Mouse (Mus musculus) CH12.LX (cell line): Measurements from ENCODE around the gene Gm1113. TPM values are rescaled to one million over a fixed set of nuclear protein-coding genes. Genes with fewer than 3 reads are reported as not detected.

Experiments used
- DNase-seq: peaks from one replicate; pipeline ENCODE4 v3.0.0-alpha.2; 2013; ENCODE audit errors: extremely low read depth
- H3K27ac ChIP-seq: 2 replicates; pipeline ENCODE4 v1.5.1; 2012; ENCODE audit warnings: low read depth, mild to moderate bottlenecking, control low read depth, moderate library complexity; ENCODE audit not compliant: insufficient read depth
- H3K27me3 ChIP-seq: replicated peaks from 2 replicates; pipeline ENCODE3; 2012; ENCODE audit warnings: inconsistent platforms
- H3K36me3 ChIP-seq, 2 experiments: replicated peaks in 1 of 2; 2 replicates each; pipeline versions ENCODE3 to v1.6.1; 2012; ENCODE audit warnings: inconsistent platforms in 1 of 2, low read length in 1 of 2, mild to moderate bottlenecking in 1 of 2, mixed read lengths in 1 of 2, moderate library complexity in 1 of 2; ENCODE audit not compliant: control insufficient read depth in 1 of 2, insufficient read depth in 1 of 2
- H3K4me1 ChIP-seq, 2 experiments: 2 replicates each; pipeline ENCODE4 v1.6.1; 2012; ENCODE audit warnings: inconsistent platforms in 1 of 2, moderate library complexity in 1 of 2; ENCODE audit not compliant: insufficient read depth in 2 of 2, control insufficient read depth in 1 of 2
- H3K4me2 ChIP-seq: 2 replicates; pipeline ENCODE4 v1.6.1; 2012; ENCODE audit warnings: low read depth, mild to moderate bottlenecking, control low read depth; ENCODE audit not compliant: poor library complexity, insufficient read depth, severe bottlenecking
- H3K4me3 ChIP-seq, 3 experiments: fragments of 150-350 bp in 1 of 3; sonication (generic) in 1 of 3; replicated peaks in 1 of 3; 2 replicates each; pipeline versions ENCODE3 to v1.5.1; 2011 to 2012; ENCODE audit warnings: low read depth in 2 of 3, low read length in 2 of 3, mild to moderate bottlenecking in 2 of 3, moderate library complexity in 2 of 3, control low read depth in 1 of 3, improper control_type of control experiment in 1 of 3, inconsistent platforms in 1 of 3, mixed read lengths in 1 of 3; ENCODE audit not compliant: poor library complexity in 1 of 3
- H3K79me2 ChIP-seq: replicated peaks from 2 replicates; pipeline ENCODE4 v1.6.1; 2012; ENCODE audit warnings: mild to moderate bottlenecking, moderate library complexity; ENCODE audit not compliant: control insufficient read depth, poor library complexity, insufficient read depth, severe bottlenecking; ENCODE audit errors: extremely low read depth
- H3K9ac ChIP-seq: 2 replicates; pipeline ENCODE4 v1.6.1; 2012; ENCODE audit warnings: low read depth, mild to moderate bottlenecking, control low read depth, moderate library complexity; ENCODE audit not compliant: insufficient read depth
- H3K9me3 ChIP-seq: replicated peaks from 2 replicates; pipeline ENCODE3; 2012; ENCODE audit warnings: low read length, inconsistent platforms, mixed read lengths
- BHLHE40 ChIP-seq: IDR thresholded peaks from 2 replicates; pipeline ENCODE4 v1.6.1; 2011; ENCODE audit warnings: mild to moderate bottlenecking, low read depth, low read length, improper control_type of control experiment
- CHD1 ChIP-seq: IDR thresholded peaks from 2 replicates; pipeline ENCODE4 v1.6.1; 2012; ENCODE audit warnings: low read depth, low read length, improper control_type of control experiment, inconsistent platforms
- CTCF ChIP-seq, 2 experiments: IDR thresholded peaks in 1 of 2; conservative IDR thresholded peaks in 1 of 2; 2 replicates each; pipeline ENCODE4 v1.5.1; 2011 to 2012; ENCODE audit warnings: low read depth in 2 of 2, low read length in 2 of 2, improper control_type of control experiment in 1 of 2, inconsistent platforms in 1 of 2, mild to moderate bottlenecking in 1 of 2, moderate library complexity in 1 of 2
- E2F4 ChIP-seq: IDR thresholded peaks from 2 replicates; pipeline ENCODE4 v1.6.1; 2011; ENCODE audit warnings: low read depth, low read length, improper control_type of control experiment; ENCODE audit not compliant: insufficient replicate concordance
- ELF1 ChIP-seq: IDR thresholded peaks from 2 replicates; pipeline ENCODE4 v1.6.1; 2014; ENCODE audit warnings: low read depth, mild to moderate bottlenecking, inconsistent platforms, low read length, improper control_type of control experiment
- EP300 ChIP-seq: IDR thresholded peaks from 2 replicates; pipeline ENCODE4 v1.6.1; 2011; ENCODE audit warnings: low read length, improper control_type of control experiment
- GABPA ChIP-seq: IDR thresholded peaks from 2 replicates; pipeline ENCODE4 v1.6.1; 2012; ENCODE audit warnings: low read depth, low read length, improper control_type of control experiment, inconsistent platforms; ENCODE audit not compliant: insufficient replicate concordance
- HCFC1 ChIP-seq: IDR thresholded peaks from 2 replicates; pipeline ENCODE4 v1.6.1; 2012; ENCODE audit warnings: low read depth, mild to moderate bottlenecking, inconsistent platforms, low read length, improper control_type of control experiment
- IRF4 ChIP-seq: IDR thresholded peaks from 2 replicates; pipeline ENCODE4 v1.6.1; 2014; ENCODE audit warnings: low read depth, mild to moderate bottlenecking, inconsistent platforms, low read length, improper control_type of control experiment
- JUN ChIP-seq: IDR thresholded peaks from 2 replicates; pipeline ENCODE4 v1.6.1; 2011; ENCODE audit warnings: low read depth, mild to moderate bottlenecking, low read length, improper control_type of control experiment, moderate library complexity; ENCODE audit not compliant: insufficient read depth
- KAT2A ChIP-seq: IDR thresholded peaks from 2 replicates; pipeline ENCODE4 v1.6.1; 2012; ENCODE audit warnings: low read length, improper control_type of control experiment, inconsistent platforms; ENCODE audit not compliant: insufficient replicate concordance
- MAFK ChIP-seq: IDR thresholded peaks from 2 replicates; pipeline ENCODE4 v1.6.1; 2011; ENCODE audit warnings: low read length, improper control_type of control experiment; ENCODE audit not compliant: insufficient replicate concordance
- MAX ChIP-seq: IDR thresholded peaks from 2 replicates; pipeline ENCODE4 v1.6.1; 2011; ENCODE audit warnings: low read length, improper control_type of control experiment
- MAZ ChIP-seq: IDR thresholded peaks from 2 replicates; pipeline ENCODE4 v1.6.1; 2012; ENCODE audit warnings: low read depth, mild to moderate bottlenecking, inconsistent platforms, low read length, improper control_type of control experiment, moderate library complexity
- MYC ChIP-seq: IDR thresholded peaks from 2 replicates; pipeline ENCODE4 v1.6.1; 2011; ENCODE audit warnings: low read depth, mild to moderate bottlenecking, improper control_type of control experiment, low read length
- NELFE ChIP-seq: IDR thresholded peaks from 2 replicates; pipeline ENCODE4 v1.6.1; 2011; ENCODE audit warnings: low read depth, low read length, improper control_type of control experiment
- PAX5 ChIP-seq: IDR thresholded peaks from 2 replicates; pipeline ENCODE4 v1.6.1; 2012; ENCODE audit warnings: low read length, inconsistent platforms, mixed read lengths
- POLR2A ChIP-seq: IDR thresholded peaks from 2 replicates; pipeline ENCODE4 v1.6.1; 2011; ENCODE audit warnings: low read depth, mild to moderate bottlenecking, improper control_type of control experiment, low read length
- POLR2AphosphoS2 ChIP-seq: IDR thresholded peaks from 2 replicates; pipeline ENCODE4 v1.6.1; 2011; ENCODE audit warnings: low read depth, low read length, improper control_type of control experiment
- RAD21 ChIP-seq: IDR thresholded peaks from 2 replicates; pipeline ENCODE4 v1.6.1; 2011; ENCODE audit warnings: low read depth, mild to moderate bottlenecking, low read length, improper control_type of control experiment, moderate library complexity
- RCOR1 ChIP-seq: conservative IDR thresholded peaks from 2 replicates; pipeline ENCODE4 v1.6.1; 2012; ENCODE audit warnings: low read depth, mild to moderate bottlenecking, inconsistent platforms, low read length, improper control_type of control experiment
- SIN3A ChIP-seq: IDR thresholded peaks from 2 replicates; pipeline ENCODE4 v1.6.1; 2012; ENCODE audit warnings: low read length, improper control_type of control experiment, inconsistent platforms
- SMC3 ChIP-seq: IDR thresholded peaks from 2 replicates; pipeline ENCODE4 v1.6.1; 2011; ENCODE audit warnings: low read depth, low read length, improper control_type of control experiment
- TCF12 ChIP-seq: IDR thresholded peaks from 2 replicates; pipeline ENCODE4 v1.6.1; 2014; ENCODE audit warnings: low read depth, mild to moderate bottlenecking, inconsistent platforms, low read length, improper control_type of control experiment
- USF1 ChIP-seq: IDR thresholded peaks from 2 replicates; pipeline ENCODE4 v1.6.1; 2014; ENCODE audit warnings: low read depth, mild to moderate bottlenecking, inconsistent platforms, low read length, improper control_type of control experiment
- ZC3H11A ChIP-seq: IDR thresholded peaks from 2 replicates; pipeline ENCODE4 v1.6.1; 2012; ENCODE audit warnings: low read depth, mild to moderate bottlenecking, inconsistent platforms, low read length, improper control_type of control experiment
- ZKSCAN1 ChIP-seq: IDR thresholded peaks from 2 replicates; pipeline ENCODE4 v1.6.1; 2012; ENCODE audit warnings: low read depth, inconsistent platforms, low read length, improper control_type of control experiment, borderline replicate concordance
- ZMIZ1 ChIP-seq: IDR thresholded peaks from 2 replicates; pipeline ENCODE4 v1.6.1; 2012; ENCODE audit warnings: low read depth, mild to moderate bottlenecking, inconsistent platforms, low read length, improper control_type of control experiment
- dilution Hi-C: fragments of 300-500 bp; cut with MboI; formaldehyde crosslinking; loops from 2 replicates; pipeline ENCODE4 v1.14.3; 2020; ENCODE audit warnings: low sequenced_read_pairs; ENCODE audit not compliant: extremely low pct_unique_long_range_greater_than_20kb, extremely low pct_ligation_motif_present
- in situ Hi-C: fragments of 300-500 bp; cut with MboI; formaldehyde crosslinking; loops from 3 replicates; pipeline ENCODE4 v1.14.3; 2019; ENCODE audit warnings: low sequenced_read_pairs, low pct_ligation_motif_present, low pct_unique_long_range_greater_than_20kb, mixed read lengths
- polyA plus RNA-seq: library from polyadenylated mRNA; unstranded; fragments of >175 nt; gene quantifications from 2 replicates; pipeline ENCODE4 v1.2.1, GENCODE M21; 2012; ENCODE audit warnings: low read depth; ENCODE audit not compliant: insufficient read length
- total RNA-seq, 2 experiments: library from RNA; depleted of rRNA; stranded (reverse); fragments of 300-350 nt in 1 of 2; fragments of >200 nt in 1 of 2; gene quantifications; 2 replicates each; pipeline ENCODE4 v1.2.3; 2012 to 2014

Gm1113 gene
- total and polyA plus RNA-seq, 3 experiments = not detected

GRCm38 (mm10) chr9:35548455-35548854, 30.4 kb upstream of the Gm1113 start:
- Histone ChIP-seq H3K4me1 (peaks cover 15 to 24% of the 10 kb centered on the region in 2 experiments), H3K36me3 (no peaks in the 10 kb centered on the region), H3K27ac (no peak overlapping the region), H3K27me3 (peaks cover 11% of the 10 kb centered on the region), H3K4me3 (no peak overlapping the region), H3K9ac (no peak overlapping the region), H3K79me2 (no peaks in the 10 kb centered on the region), H3K9me3 (no peaks in the 10 kb centered on the region), H3K4me2 (no peak overlapping the region)
- in situ Hi-C loops (loop anchor here (10.0 to 25.0 kb wide), 2 partner anchors 344 to 511 kb away; partner anchors contain the start of genes Srpr and Tirap), dilution Hi-C loops (loop anchor here (25.0 kb wide), 1 partner anchor 261 kb away; no protein-coding TSS in a partner anchor)
- no peak for DNase-seq
- TF ChIP-seq EP300 (no peak), PAX5 (no peak), JUN (no peak), IRF4 (no peak), GABPA (no peak)

- Histone ChIP-seq H3K36me3 (no peaks in the 10 kb centered on the region), H3K4me2 (peak overlapping the region; percentile 8; the same call in 1 of the 2 replicates), H3K27ac (no peak overlapping the region)
Observed at GRCm38 (mm10) chr9:35546745-35547144, 28.7 kb upstream of the Gm1113 start.

More at GRCm38 (mm10) chr9:35546745-35547144, 28.7 kb upstream of the Gm1113 start:
- H3K4me3 ChIP-seq = peak overlapping the region; percentile 9 to 35 (median 15)
- H3K79me2 ChIP-seq = no peaks in the 10 kb centered on the region
- peak; percentile 63 for DNase-seq
- in situ Hi-C loops = loop anchor here (10.0 to 25.0 kb wide), 2 partner anchors 342 to 509 kb away; partner anchors contain the start of genes Srpr and Tirap
- H3K27me3 ChIP-seq = peaks cover 2% of the 10 kb centered on the region
- peaks cover 15 to 24% of the 10 kb centered on the region in 2 experiments for H3K4me1 ChIP-seq
- no peak for TF ChIP-seq MAFK
- TF ChIP-seq EP300 = peak; percentile 77
- no peak for TF ChIP-seq SMC3
- TF ChIP-seq CHD1 = no peak
- no peak for TF ChIP-seq BHLHE40
- 0 out of 2 replicates have a peak, but pooled peaks have one; percentile 16 for TF ChIP-seq SIN3A
- TF ChIP-seq ZMIZ1 = no peak
- no peak for TF ChIP-seq CTCF (conservative IDR thresholded peaks at IDR 0.05 in 1 of 2, IDR thresholded peaks at IDR 0.05 in 1 of 2; ENCODE audit: low read depth in 2 of 2, low read length in 2 of 2)
- no peak for TF ChIP-seq ZC3H11A
- TF ChIP-seq IRF4 = peak; percentile 84
- no peak for TF ChIP-seq RCOR1
- TF ChIP-seq MYC = no peak
- TF ChIP-seq ELF1 = 0 out of 2 replicates have a peak, but pooled peaks have one; percentile 45
- TF ChIP-seq MAX = peak; percentile 36; the same call in 1 of the 2 replicates
- TF ChIP-seq POLR2AphosphoS2 = no peak
- TF ChIP-seq E2F4 = no peak
- no peak for TF ChIP-seq PAX5
- TF ChIP-seq RAD21 = no peak
- peak; percentile 24; the same call in 1 of the 2 replicates for TF ChIP-seq HCFC1
- TF ChIP-seq KAT2A = no peak
- 0 out of 2 replicates have a peak, but pooled peaks have one; percentile 22 for TF ChIP-seq POLR2A
- no peak for TF ChIP-seq NELFE
- no peak for TF ChIP-seq MAZ
- no peak for TF ChIP-seq GABPA
- TF ChIP-seq USF1 = no peak
- TF ChIP-seq TCF12 = no peak
- TF ChIP-seq ZKSCAN1 = no peak
- TF ChIP-seq JUN = no peak
- TF ChIP-seq, all 38 proteins: peak for 7
- Histone ChIP-seq H3K9me3 (no peaks in the 10 kb centered on the region), H3K9ac (no peak overlapping the region)
- dilution Hi-C loops = loop anchor here (25.0 kb wide), 1 partner anchor 259 kb away; no protein-coding TSS in a partner anchor
